Mouse (Mus musculus) adrenal gland, postnatal 0 days (tissue): ENCODE data around the gene Itgav. TPM values are rescaled to one million over a fixed set of nuclear protein-coding genes. Genes with fewer than 3 reads are reported as not detected.

Experiments
- polyA plus RNA-seq: library from polyadenylated mRNA; unstranded; fragments of >200 nt; fragmentation: Nextera tagmentation; extraction: Ambion mirVana; gene quantifications from 2 replicates; pipeline ENCODE4 v1.2.1, GENCODE M21; 2015

Itgav gene
- polyA plus RNA-seq, result 83.0 and 97.3 TPM in 2 replicates

GRCm38 (mm10) chr2:83723921-83724826 lies at the start of gene Itgav:
Itgav (plus strand) TSS chr2:83724397.

GRCm38 (mm10) chr2:83812483-83813272 lies 88.5 kb downstream of the Itgav start, which contains the start of gene Fam171b:
Fam171b (plus strand) TSS chr2:83812636.

Other genes starting within 250 kb of the Itgav start
- gene Zc3h15, start 80.0 kb upstream of the Itgav start, polyA plus RNA-seq, result 102 and 134 TPM in 2 replicates
- 5.2 and 9.7 TPM in 2 replicates for gene Fam171b, start 88.2 kb downstream of the Itgav start, polyA plus RNA-seq
- not detected in 2 replicates for gene Zswim2, start 216.8 kb downstream of the Itgav start, polyA plus RNA-seq
- gene Gm13698, start 231.3 kb downstream of the Itgav start, polyA plus RNA-seq, result not detected in 2 replicates
- gene Gm13693, start 237.1 kb downstream of the Itgav start, polyA plus RNA-seq, result not detected in 2 replicates
- not detected in 2 replicates for gene Gm13695, start 242.9 kb downstream of the Itgav start, polyA plus RNA-seq
- gene Gm13696, start 248.7 kb downstream of the Itgav start, polyA plus RNA-seq, result not detected in 2 replicates